Mouse (Mus musculus) testis, adult 2 months (tissue): ENCODE data around the gene Hoxb6.

Experiments
- CTCF ChIP-seq: fragments of 200-500 bp; IDR thresholded peaks from 2 replicates; pipeline ENCODE4 v1.5.1; 2012; ENCODE audit warnings: low read depth, mild to moderate bottlenecking, inconsistent platforms, low read length, moderate library complexity; ENCODE audit not compliant: control insufficient read depth, insufficient read depth, insufficient replicate concordance
- POLR2A ChIP-seq: fragments of 200-500 bp; IDR thresholded peaks from 2 replicates; pipeline ENCODE4 v1.6.1; 2012; ENCODE audit warnings: low read depth, mild to moderate bottlenecking, inconsistent platforms, low read length, moderate library complexity; ENCODE audit not compliant: control insufficient read depth

GRCm38 (mm10) chr11:96250901-96251300 lies 41.4 kb upstream of the Hoxb6 start:
- TF ChIP-seq CTCF (no peak), POLR2A (no peak)
